Mouse (Mus musculus): Measurements from ENCODE around the gene Tsg101.
A peak's percentile ranks its signal among the peaks of the same experiment; 100 is the strongest.

DNA sequence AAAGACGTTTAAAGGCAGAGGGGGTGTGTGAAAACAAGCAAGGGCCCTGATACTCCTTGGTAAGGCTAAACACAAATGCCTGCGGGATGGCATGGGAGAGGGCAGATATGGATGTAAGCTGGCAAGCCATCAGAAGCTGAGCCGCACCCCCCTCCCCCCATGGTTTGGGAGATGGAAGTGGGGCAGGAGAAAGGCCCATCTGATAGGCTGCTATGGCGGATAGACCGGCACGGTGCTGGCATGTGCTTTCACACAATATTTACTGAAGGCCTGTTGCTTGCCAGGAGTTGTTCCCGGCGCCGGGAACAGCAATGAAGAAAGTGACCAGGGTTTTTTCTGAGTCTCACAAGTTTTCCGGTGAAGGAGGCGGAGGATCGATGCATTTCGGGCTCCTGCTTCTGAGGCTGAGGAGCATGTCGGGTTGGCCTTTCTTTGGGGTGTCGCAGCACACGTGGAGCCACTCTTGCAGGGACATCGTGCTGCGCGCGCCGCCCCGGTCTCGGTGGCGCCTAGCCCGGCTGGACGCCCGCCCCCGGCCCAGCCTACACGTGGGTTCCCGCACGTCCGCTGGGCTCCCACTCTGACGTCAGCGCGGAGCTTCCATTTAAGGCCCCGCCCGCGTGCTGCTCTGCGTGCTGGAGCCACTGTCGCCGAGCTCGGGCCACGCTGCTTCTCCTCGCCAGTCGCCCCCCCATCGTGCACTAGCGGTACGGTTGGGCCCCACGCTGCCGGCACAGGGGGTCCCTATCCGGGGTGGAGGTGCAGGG is 74.4 kb downstream of the Tsg101 start:
- TF ChIP-seq CTCF (IDR thresholded peaks at IDR 0.05; ENCODE audit: extremely low read depth, insufficient read length, insufficient replicate concordance, low read depth, low read length) (no peak), POLR2A (IDR thresholded peaks at IDR 0.05; ENCODE audit: low read depth, low read length) (peak; percentile 100)

Data from small intestine, adult 2 months (tissue).